Mouse (Mus musculus) midbrain, postnatal 0 days (tissue): Measurements from ENCODE around the gene Slc16a3. TPM values are rescaled to one million over a fixed set of nuclear protein-coding genes. Genes with fewer than 3 reads are reported as not detected.

ENCODE experiments used
- ATAC-seq: fragments of 200-750 bp; cut with Nextera tagmentation; 2 replicates; pipeline ENCODE4 v1.8.0; 2017; ENCODE audit warnings: moderate number of reproducible peaks, mild to moderate bottlenecking, moderate TSS enrichment, moderate library complexity; ENCODE audit not compliant: low FRiP score
- DNase-seq: peaks from one replicate; pipeline ENCODE4 v3.0.0-alpha.2; 2015; ENCODE audit warnings: low spot score
- H3K27ac ChIP-seq: fragments of 300-500 bp; sonication (generic); 2 replicates; pipeline ENCODE4 v1.5.1; 2014; ENCODE audit warnings: low read depth, mild to moderate bottlenecking, low read length, mixed read lengths
- H3K27me3 ChIP-seq: fragments of 300-500 bp; sonication (generic); 2 replicates; pipeline ENCODE4 v1.6.1; 2014; ENCODE audit warnings: low read length, control low read depth, mixed read lengths; ENCODE audit not compliant: insufficient read depth
- H3K36me3 ChIP-seq: fragments of 300-500 bp; sonication (generic); 2 replicates; pipeline ENCODE4 v1.6.1; 2014; ENCODE audit warnings: low read length, control low read depth, mixed read lengths; ENCODE audit not compliant: insufficient read depth
- H3K4me1 ChIP-seq: fragments of 300-500 bp; sonication (generic); 2 replicates; pipeline ENCODE4 v1.6.1; 2014; ENCODE audit warnings: mild to moderate bottlenecking, control low read depth, antibody characterized with exemption, low read length, mixed read lengths; ENCODE audit not compliant: insufficient read depth
- H3K4me2 ChIP-seq: fragments of 300-500 bp; sonication (generic); 2 replicates; pipeline ENCODE4 v1.6.1; 2014; ENCODE audit warnings: low read depth, mild to moderate bottlenecking, low read length, mixed read lengths; ENCODE audit not compliant: poor library complexity, severe bottlenecking
- H3K4me3 ChIP-seq: fragments of 300-500 bp; sonication (generic); 2 replicates; pipeline ENCODE4 v1.5.1; 2014; ENCODE audit warnings: low read depth, mild to moderate bottlenecking, low read length, moderate library complexity
- H3K9ac ChIP-seq: fragments of 300-500 bp; sonication (generic); replicated peaks from 2 replicates; pipeline ENCODE4 v1.6.1; 2014; ENCODE audit warnings: mild to moderate bottlenecking, low read length, moderate library complexity, mixed read lengths; ENCODE audit not compliant: poor library complexity, severe bottlenecking
- H3K9me3 ChIP-seq: fragments of 300-500 bp; sonication (generic); 2 replicates; pipeline ENCODE4 v1.6.1; 2016; ENCODE audit warnings: low read length, control low read depth
- CTCF ChIP-seq: IDR thresholded peaks from 2 replicates; pipeline ENCODE4 v1.5.1; 2016; ENCODE audit warnings: antibody characterized with exemption, mild to moderate bottlenecking
- WGBS: fragments of 180-500 bp; shearing (Covaris S2); extraction: QIAGEN DNeasy Blood & Tissue Kit; methylation state at CpG from one replicate; pipeline ENCODE4 v1.1.7; 2014; 5-methylcytosine and 5-hydroxymethylcytosine counted together
- polyA plus RNA-seq: library from polyadenylated mRNA; unstranded; fragments of >200 nt; fragmentation: Nextera tagmentation; extraction: Ambion mirVana; gene quantifications from 2 replicates; pipeline ENCODE4 v1.2.1, GENCODE M21; 2015
- total RNA-seq: library from RNA; depleted of rRNA; stranded (reverse); fragments of >200 nt; gene quantifications from 2 replicates; pipeline ENCODE4 v1.2.3, GENCODE M21; 2014

Gene Slc16a3
- total and polyA plus RNA-seq, 2 experiments from 2014 or later: 3.2 to 20.2 TPM

DNA sequence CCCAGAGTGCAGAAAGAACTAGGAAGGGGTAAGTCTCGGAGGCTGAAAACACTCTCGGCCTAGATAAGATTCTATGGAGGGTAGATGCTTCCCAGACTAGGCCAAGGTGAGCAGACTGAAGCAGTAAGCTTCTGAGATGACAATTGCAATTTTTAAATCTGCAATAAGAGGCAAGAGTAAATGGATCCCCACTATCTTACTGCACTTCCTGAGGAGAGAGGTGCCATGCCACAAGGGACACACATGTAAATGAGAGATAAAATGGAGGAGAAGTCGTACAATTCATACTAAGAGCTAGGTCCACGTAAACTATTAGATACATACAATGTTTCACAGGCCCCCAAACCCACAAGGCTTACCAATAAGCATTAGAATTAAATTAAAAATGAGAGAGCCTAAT is 19.8 kb upstream of the Slc16a3 start:
- ATAC-seq (no peak), DNase-seq (no peak)
- no peaks in the 10 kb centered on the region for H3K27me3 ChIP-seq
- H3K9me3 ChIP-seq: no peaks in the 10 kb centered on the region
- no peaks in the 10 kb centered on the region for H3K4me1 ChIP-seq
- no peak overlapping the region for H3K4me3 ChIP-seq
- 92% methylated on average over 4 of the region's 4 CpGs for WGBS
- no peak overlapping the region for H3K27ac ChIP-seq
- peaks cover 2% of the 10 kb centered on the region; the same call in 1 of the 2 replicates for H3K36me3 ChIP-seq
- H3K4me2 ChIP-seq: no peak overlapping the region
- TF ChIP-seq CTCF: no peak
- H3K9ac ChIP-seq: no peak overlapping the region

DNA sequence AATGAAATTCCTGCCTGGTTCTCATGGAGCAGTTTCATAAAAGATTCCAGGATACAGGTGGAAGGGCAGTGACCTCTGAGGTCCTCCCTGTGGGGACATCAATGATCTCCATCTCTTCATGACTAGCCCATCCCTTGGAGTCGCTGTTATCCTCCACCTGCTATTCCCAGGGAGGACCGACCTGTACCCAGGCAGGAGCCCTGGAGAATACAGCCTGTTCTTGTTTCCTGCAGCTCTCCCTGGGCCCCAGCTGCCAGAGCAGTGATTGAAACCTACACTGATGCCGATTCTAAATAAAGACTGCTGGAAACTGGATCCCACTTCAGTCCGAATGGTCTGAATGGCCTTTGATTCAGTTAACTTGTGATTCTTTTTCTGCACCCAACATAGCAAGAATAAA is 16.8 kb upstream of the Slc16a3 start:
- H3K27ac ChIP-seq: no peak overlapping the region
- DNase-seq (no peak), ATAC-seq (no peak)
- 95% methylated on average over 4 of the region's 4 CpGs for WGBS
- TF ChIP-seq CTCF: no peak
- no peak overlapping the region for H3K4me3 ChIP-seq
- H3K9me3 ChIP-seq: no peaks in the 10 kb centered on the region
- H3K36me3 ChIP-seq: no peaks in the 10 kb centered on the region
- no peak overlapping the region for H3K4me2 ChIP-seq
- H3K27me3 ChIP-seq: no peaks in the 10 kb centered on the region
- no peak overlapping the region for H3K9ac ChIP-seq
- H3K4me1 ChIP-seq: no peaks in the 10 kb centered on the region

DNA sequence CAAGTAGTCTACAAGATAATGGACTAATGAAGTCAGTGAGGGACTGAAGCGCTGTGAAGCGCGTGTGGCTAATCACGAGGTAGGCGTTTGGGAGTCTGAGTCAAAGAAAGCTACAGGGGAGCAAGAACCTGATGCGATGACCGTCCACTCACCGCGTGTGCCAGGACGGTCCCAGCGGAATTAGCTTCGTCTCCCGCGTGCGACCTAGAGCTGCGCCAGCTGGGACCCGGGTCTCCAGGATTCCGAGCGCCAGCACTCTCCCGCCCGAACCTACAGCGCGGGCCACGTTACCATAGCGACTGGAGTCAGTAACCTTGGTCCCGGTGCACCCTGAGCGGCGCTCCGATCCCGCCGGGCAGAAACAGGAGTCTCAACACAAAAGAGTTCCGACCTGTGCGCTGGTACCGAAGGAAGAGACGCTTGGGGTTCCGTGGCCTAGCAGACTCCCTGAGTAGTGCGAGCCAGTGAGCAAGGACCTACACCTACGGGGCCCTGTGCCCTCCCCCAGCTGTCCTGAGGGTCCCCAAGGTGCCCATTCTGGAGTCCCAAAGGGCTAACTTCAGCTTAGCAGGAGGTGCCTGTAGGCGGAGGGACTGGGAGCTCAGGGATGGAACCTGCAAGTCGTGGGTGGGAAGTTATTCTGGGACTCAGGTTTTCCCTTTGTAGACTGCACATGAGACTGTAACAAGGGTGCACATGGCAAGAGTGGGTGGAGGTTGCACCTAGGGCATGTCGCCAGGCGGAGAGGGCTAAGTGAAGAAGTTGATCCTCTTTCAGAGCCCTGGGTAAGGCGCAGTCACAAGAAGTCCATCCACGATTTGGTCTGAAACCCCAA is 15.5 kb upstream of the Slc16a3 start, which contains the start of gene Ccdc57:
Gene Ccdc57, minus strand, starts transcription at position 309 of the 835 bp plus-strand sequence.
- Histone ChIP-seq H3K9me3 (no peaks in the 10 kb centered on the region), H3K4me1 (no peaks in the 10 kb centered on the region), H3K27me3 (no peaks in the 10 kb centered on the region), H3K4me3 (peak within 1 kb of the TSS; percentile 68), H3K4me2 (peak within 1 kb of the TSS; percentile 64), H3K9ac (peak within 1 kb of the TSS; percentile 59), H3K36me3 (no peaks in the 10 kb centered on the region), H3K27ac (peak within 1 kb of the TSS; percentile 21; the same call in 1 of the 2 replicates)
- ATAC-seq (peak; percentile 94), DNase-seq (peak; percentile 92)
- TF ChIP-seq CTCF: no peak
- WGBS: 8% methylated on average over 44 of the region's 44 CpGs

DNA sequence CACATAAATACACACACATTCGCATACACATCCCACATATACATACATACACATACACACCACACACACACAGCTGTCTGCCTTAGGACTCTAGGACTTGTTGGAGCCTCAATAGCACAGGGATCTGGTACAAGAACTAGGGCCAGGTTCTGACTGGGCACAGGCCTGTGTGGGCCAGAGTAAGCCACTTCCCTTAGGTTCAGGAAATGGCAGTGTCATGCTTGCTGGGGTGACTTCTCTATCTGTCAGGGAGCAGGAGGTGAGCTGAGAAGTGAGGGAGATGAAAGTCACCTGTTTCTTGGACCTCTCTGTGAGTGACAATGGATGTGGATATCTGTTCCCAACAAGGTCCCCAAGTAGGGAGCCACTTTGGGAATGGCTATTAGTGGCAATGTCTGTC is 10.3 kb upstream of the Slc16a3 start:
- WGBS: 100% methylated on average over 1 of the region's 1 CpGs
- TF ChIP-seq CTCF: no peak
- Histone ChIP-seq H3K9ac (no peak overlapping the region), H3K4me1 (no peaks in the 10 kb centered on the region), H3K27me3 (no peaks in the 10 kb centered on the region), H3K4me2 (no peak overlapping the region), H3K4me3 (no peak overlapping the region), H3K27ac (no peak overlapping the region), H3K36me3 (no peaks in the 10 kb centered on the region), H3K9me3 (no peaks in the 10 kb centered on the region)
- DNase-seq: no peak
- ATAC-seq: no peak

DNA sequence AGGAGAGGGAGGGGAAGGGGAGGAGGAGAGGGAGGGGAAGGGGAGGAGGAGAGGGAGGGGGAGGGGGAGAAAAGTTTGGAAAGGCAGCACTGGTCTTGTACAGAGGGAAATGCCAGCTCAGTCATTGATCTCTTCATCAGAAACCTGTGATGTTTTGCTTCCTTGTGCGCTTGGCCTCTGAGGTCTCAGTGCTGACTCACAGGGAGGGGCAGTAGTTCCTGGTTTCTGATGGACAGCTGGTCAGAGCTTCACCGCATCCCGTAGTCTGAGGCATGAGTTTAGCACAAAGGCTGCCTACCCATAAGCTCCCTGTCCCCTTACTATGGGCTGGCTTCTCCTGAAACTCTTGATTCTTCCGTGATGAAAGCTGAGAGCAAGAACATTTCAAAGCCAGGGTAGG is 9.5 kb upstream of the Slc16a3 start:
- no peaks in the 10 kb centered on the region for H3K9me3 ChIP-seq
- no peaks in the 10 kb centered on the region for H3K4me1 ChIP-seq
- TF ChIP-seq CTCF: no peak
- WGBS: 48% methylated on average over 4 of the region's 4 CpGs
- DNase-seq (no peak), ATAC-seq (no peak)
- H3K9ac ChIP-seq: no peak overlapping the region
- H3K4me2 ChIP-seq: no peak overlapping the region
- no peak overlapping the region for H3K27ac ChIP-seq
- H3K4me3 ChIP-seq: no peak overlapping the region
- H3K36me3 ChIP-seq: no peaks in the 10 kb centered on the region
- H3K27me3 ChIP-seq: no peaks in the 10 kb centered on the region

DNA sequence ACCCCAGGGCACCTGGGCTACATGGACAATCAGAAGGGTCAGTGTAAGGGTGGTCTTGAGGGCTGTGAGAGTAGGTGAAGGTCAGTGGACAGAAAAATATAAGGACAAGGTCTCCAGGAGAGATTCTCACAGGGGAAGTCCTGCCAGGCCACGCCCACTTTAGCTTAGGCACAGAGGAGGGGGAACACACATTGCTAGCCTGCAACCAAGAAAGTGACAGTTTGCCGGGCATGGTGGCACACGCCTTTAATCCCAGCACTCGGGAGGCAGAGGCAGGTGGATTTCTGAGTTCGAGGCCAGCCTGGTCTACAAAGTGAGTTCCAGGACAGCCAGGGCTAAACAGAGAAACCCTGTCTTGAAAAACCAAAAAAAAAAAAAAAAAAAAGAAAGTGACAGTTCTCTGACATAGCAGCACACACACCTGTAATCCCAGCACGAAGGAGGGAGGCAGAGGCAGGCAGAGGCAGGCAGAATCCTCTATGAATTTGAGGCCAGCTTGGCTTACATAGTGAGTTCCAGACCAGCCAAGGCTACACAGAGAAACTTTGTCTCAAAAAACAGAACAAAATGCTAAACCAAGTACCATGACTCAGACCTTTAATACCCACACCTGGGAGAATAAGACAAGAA is 8.5 kb upstream of the Slc16a3 start:
- Histone ChIP-seq H3K36me3 (no peaks in the 10 kb centered on the region), H3K27ac (no peak overlapping the region), H3K4me1 (no peaks in the 10 kb centered on the region), H3K27me3 (no peaks in the 10 kb centered on the region), H3K9me3 (no peaks in the 10 kb centered on the region), H3K4me2 (no peak overlapping the region), H3K9ac (no peak overlapping the region), H3K4me3 (no peak overlapping the region)
- WGBS: 68% methylated on average over 5 of the region's 6 CpGs
- DNase-seq (no peak), ATAC-seq (no peak)
- TF ChIP-seq CTCF: no peak
